ENCODE assay signal across 10 mouse cellular contexts in genomic region chr19:46887811-46888527, GRCm38 (mm10).
A peak's percentile ranks its signal among the peaks of the same experiment; 100 is the strongest.
DNase-seq lines count a peak whose midpoint lies in the region; ATAC-seq lines count a peak whose summit lies in the region.
"Had no signal": no experiment of that assay in that cellular context is flagged by ENCODE, and none has a peak within 500 bp of the region (broad histone marks: within the 10 kb centered on the region; RNA-seq: fewer than 3 reads in every experiment).

No protein-coding gene starts in this region.

- H3K4me3 ChIP-seq in midbrain, embryonic 16.5 days (ENCODE audit: low read depth, low read length): no peak overlapping the region

- H3K4me2 ChIP-seq in midbrain, embryonic 16.5 days (ENCODE audit: low read length): no peak overlapping the region

- ATAC-seq in megakaryocyte progenitor cell, adult 5-6 weeks (replicated peaks; ENCODE audit: poor library complexity): peak; percentile 92
- ATAC-seq in midbrain, embryonic 16.5 days: no peak
- ATAC-seq: lung, postnatal 0 days had no signal

- peak; percentile 98 for DNase-seq in 416B (ENCODE audit: low read depth)
- DNase-seq in CD4-positive helper T cell, adult 2 months (ENCODE audit: low read depth, low spot score): peak; percentile 71
- DNase-seq in c-Kit-positive CD71-positive TER-119-positive erythroid progenitor cells, embryonic 14.5 days (ENCODE audit: low spot score): peak; percentile 41
- DNase-seq in cerebellum, adult 11-12 months: no peak
- no peak for DNase-seq in left cerebral cortex, adult 8-10 months (ENCODE audit: low spot score in 2 of 2)
- DNase-seq: cerebellum, adult 8-10 months; right cerebral cortex, postnatal 4 days had no signal

- 91% methylated on average over 14 of the region's 14 CpGs for WGBS in midbrain, embryonic 16.5 days

- H3K27ac ChIP-seq in midbrain, embryonic 16.5 days (ENCODE audit: low read length): no peak overlapping the region

- no peaks in the 10 kb centered on the region for H3K9me3 ChIP-seq in midbrain, embryonic 16.5 days (replicated peaks; ENCODE audit: control insufficient read depth, low read length, poor library complexity, severe bottlenecking)

- H3K36me3 ChIP-seq in midbrain, embryonic 16.5 days (ENCODE audit: control insufficient read depth, insufficient read depth, low read length): peaks cover 24% of the 10 kb centered on the region

- H3K27me3 ChIP-seq in midbrain, embryonic 16.5 days (ENCODE audit: control insufficient read depth, insufficient read depth, low read depth, low read length): no peaks in the 10 kb centered on the region

- no peaks in the 10 kb centered on the region for H3K4me1 ChIP-seq in midbrain, embryonic 16.5 days (ENCODE audit: control insufficient read depth, insufficient read depth, low read length)

- no peak overlapping the region for H3K9ac ChIP-seq in midbrain, embryonic 16.5 days (ENCODE audit: low read depth, low read length)

Comparison
In these comparisons a context has a peak if more than half of its experiments do, and no peak if none do; other contexts are left out.
1. DNase-seq: peak in 416B (single experiment), CD4-positive helper T cell, adult 2 months (single experiment) and c-Kit-positive CD71-positive TER-119-positive erythroid progenitor cells, embryonic 14.5 days (single experiment); none in cerebellum, adult 11-12 months (single experiment) and left cerebral cortex, adult 8-10 months (0 of 2).